Mouse (Mus musculus) embryonic facial prominence, embryonic 10.5 days (tissue): ENCODE measurements at regions not wholly inside any gene's neighbourhood (a gene's known extent, or its start where the extent isn't known, plus 50 kb on each side); places are given as distances from the start of the nearest gene placed in this dataset.

ENCODE experiments used
- DNase-seq: peaks from one replicate; pipeline ENCODE4 v3.0.0-alpha.2; 2017; ENCODE audit warnings: low spot score
- H3K27ac ChIP-seq: fragments of 300-500 bp; sonication (generic); replicated peaks from 2 replicates; pipeline ENCODE4 v1.5.1; 2016; ENCODE audit warnings: mild to moderate bottlenecking
- H3K27me3 ChIP-seq: fragments of 300-500 bp; sonication (generic); replicated peaks from 2 replicates; pipeline ENCODE4 v1.6.1; 2016; ENCODE audit warnings: low read depth, mild to moderate bottlenecking; ENCODE audit not compliant: poor library complexity, severe bottlenecking
- H3K36me3 ChIP-seq: fragments of 300-500 bp; sonication (generic); replicated peaks from 2 replicates; pipeline ENCODE4 v1.6.1; 2016; ENCODE audit warnings: mild to moderate bottlenecking, moderate library complexity
- H3K4me1 ChIP-seq: fragments of 300-500 bp; sonication (generic); 2 replicates; pipeline ENCODE4 v1.6.1; 2016
- H3K4me3 ChIP-seq: fragments of 300-500 bp; sonication (generic); 2 replicates; pipeline ENCODE4 v1.5.1; 2016; ENCODE audit warnings: mild to moderate bottlenecking, moderate library complexity
- H3K9me3 ChIP-seq: fragments of 300-500 bp; sonication (generic); 2 replicates; pipeline ENCODE4 v1.6.1; 2016; ENCODE audit warnings: mild to moderate bottlenecking
- WGBS: fragments of 180-500 bp; shearing (Covaris S2); methylation state at CpG from one replicate; pipeline ENCODE4 v1.1.7; 2016; 5-methylcytosine and 5-hydroxymethylcytosine counted together

- H3K27me3 ChIP-seq = no peaks in the 10 kb centered on the region
- H3K4me3 ChIP-seq = no peak overlapping the region
- WGBS = 87% methylated on average over 6 of the region's 6 CpGs
- no peak for DNase-seq
- H3K9me3 ChIP-seq = no peaks in the 10 kb centered on the region
- H3K36me3 ChIP-seq = no peaks in the 10 kb centered on the region
- H3K4me1 ChIP-seq = no peaks in the 10 kb centered on the region
- H3K27ac ChIP-seq = no peak overlapping the region
These were observed 182.4 kb upstream of the Stt3b start for GRCm38 (mm10) chr9:115492431-115493171.

DNA sequence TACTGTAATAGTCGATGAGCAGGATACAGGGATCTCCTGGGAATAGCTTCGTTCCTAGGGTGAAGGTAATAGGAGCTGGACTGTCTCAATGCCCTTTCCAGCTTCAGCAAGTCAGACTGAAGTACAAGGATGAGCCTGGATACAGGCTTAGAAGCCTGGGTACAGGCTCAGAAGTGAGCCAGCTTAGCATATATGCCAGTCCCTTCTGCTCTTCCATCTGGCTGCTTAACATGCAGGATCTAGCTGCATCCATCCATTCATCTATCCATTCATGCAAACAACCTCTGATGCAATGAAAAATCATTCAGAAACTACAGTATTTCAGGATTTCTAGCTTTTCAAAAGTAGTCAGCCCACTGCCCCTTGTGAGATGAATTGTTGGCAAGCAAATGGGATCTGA, 183.5 kb upstream of the Stt3b start:
- H3K9me3 ChIP-seq = no peaks in the 10 kb centered on the region
- H3K4me1 ChIP-seq = no peaks in the 10 kb centered on the region

GRCm38 (mm10) chr9:115499536-115499935, 189.3 kb upstream of the Stt3b start:
- no peak for DNase-seq
- 68% methylated on average over 3 of the region's 3 CpGs for WGBS
- H3K27me3 ChIP-seq = no peaks in the 10 kb centered on the region
- no peaks in the 10 kb centered on the region for H3K9me3 ChIP-seq
- H3K4me1 ChIP-seq = no peaks in the 10 kb centered on the region
- no peak overlapping the region for H3K27ac ChIP-seq
- no peaks in the 10 kb centered on the region for H3K36me3 ChIP-seq
- H3K4me3 ChIP-seq = no peak overlapping the region

More for the DNA sequence above, 183.5 kb upstream of the Stt3b start:
- H3K36me3 ChIP-seq = no peaks in the 10 kb centered on the region
- DNase-seq = no peak
- 85% methylated on average over 2 of the region's 2 CpGs for WGBS
- no peaks in the 10 kb centered on the region for H3K27me3 ChIP-seq
- H3K4me3 ChIP-seq = no peak overlapping the region
- H3K27ac ChIP-seq = no peak overlapping the region

- no peak overlapping the region for H3K27ac ChIP-seq
These were observed 194.6 kb upstream of the Stt3b start for GRCm38 (mm10) chr9:115504789-115505188.

GRCm38 (mm10) chr9:115507131-115507689, 197.0 kb upstream of the Stt3b start:
- no peaks in the 10 kb centered on the region for H3K4me1 ChIP-seq
- no peaks in the 10 kb centered on the region for H3K9me3 ChIP-seq
- H3K4me3 ChIP-seq = no peak overlapping the region
- no peaks in the 10 kb centered on the region for H3K36me3 ChIP-seq
- no peaks in the 10 kb centered on the region for H3K27me3 ChIP-seq
- 67% methylated on average over 7 of the region's 7 CpGs for WGBS
- H3K27ac ChIP-seq = no peak overlapping the region
- no peak for DNase-seq

More at GRCm38 (mm10) chr9:115504789-115505188, 194.6 kb upstream of the Stt3b start:
- DNase-seq = no peak
- H3K9me3 ChIP-seq = no peaks in the 10 kb centered on the region
- no peaks in the 10 kb centered on the region for H3K27me3 ChIP-seq
- H3K36me3 ChIP-seq = no peaks in the 10 kb centered on the region
- H3K4me1 ChIP-seq = no peaks in the 10 kb centered on the region
- 68% methylated on average over 2 of the region's 2 CpGs for WGBS
- H3K4me3 ChIP-seq = no peak overlapping the region

- Histone ChIP-seq H3K27me3 (no peaks in the 10 kb centered on the region), H3K4me3 (no peak overlapping the region), H3K27ac (no peak overlapping the region), H3K36me3 (no peaks in the 10 kb centered on the region), H3K9me3 (peaks cover 14% of the 10 kb centered on the region; the same call in 1 of the 2 replicates), H3K4me1 (peaks cover 7% of the 10 kb centered on the region)
- DNase-seq = peak; percentile 12
- 63% methylated on average over 16 of the region's 16 CpGs for WGBS
These were observed 202.8 kb upstream of the Stt3b start for GRCm38 (mm10) chr9:115512835-115513629.

- peaks cover 2% of the 10 kb centered on the region for H3K4me1 ChIP-seq
- H3K4me3 ChIP-seq = no peak overlapping the region
- no peak overlapping the region for H3K27ac ChIP-seq
- no peaks in the 10 kb centered on the region for H3K36me3 ChIP-seq
- H3K27me3 ChIP-seq = no peaks in the 10 kb centered on the region
- peaks cover 14% of the 10 kb centered on the region; the same call in 1 of the 2 replicates for H3K9me3 ChIP-seq
- DNase-seq = no peak
These were observed 207.7 kb upstream of the Stt3b start for GRCm38 (mm10) chr9:115517903-115518302.

DNA sequence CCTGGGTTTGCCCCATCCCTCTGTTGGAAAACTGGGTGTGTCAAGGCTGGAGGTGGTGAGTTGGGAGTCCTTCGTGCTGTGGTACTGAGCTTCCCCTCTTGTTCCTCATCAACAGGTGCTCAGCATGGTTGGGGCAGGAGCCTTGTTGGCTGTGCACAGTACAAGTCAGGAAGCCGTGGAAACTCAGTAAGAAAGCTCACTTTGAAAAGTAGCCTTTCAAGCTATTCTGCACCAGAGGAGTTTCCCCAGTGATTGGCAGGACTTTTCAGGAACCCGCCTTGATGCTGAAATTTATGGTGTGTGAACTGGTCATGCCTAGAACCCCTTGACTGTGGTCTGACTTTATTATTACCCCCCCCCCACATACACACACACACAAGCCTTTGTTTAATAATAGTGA, 213.9 kb upstream of the Stt3b start:
- no peak for DNase-seq
- WGBS = 76% methylated on average over 3 of the region's 3 CpGs

GRCm38 (mm10) chr9:115524591-115524990, 214.4 kb upstream of the Stt3b start:
- Histone ChIP-seq H3K36me3 (no peaks in the 10 kb centered on the region), H3K4me1 (peaks cover 17% of the 10 kb centered on the region), H3K4me3 (no peak overlapping the region), H3K27ac (no peak overlapping the region), H3K9me3 (no peaks in the 10 kb centered on the region), H3K27me3 (no peaks in the 10 kb centered on the region)
- WGBS = 57% methylated on average over 5 of the region's 5 CpGs
- no peak for DNase-seq

More for the DNA sequence above, 213.9 kb upstream of the Stt3b start:
- Histone ChIP-seq H3K4me3 (no peak overlapping the region), H3K27me3 (no peaks in the 10 kb centered on the region), H3K27ac (no peak overlapping the region; the same call in 1 of the 2 replicates), H3K9me3 (no peaks in the 10 kb centered on the region), H3K4me1 (peaks cover 17% of the 10 kb centered on the region), H3K36me3 (no peaks in the 10 kb centered on the region)

- Histone ChIP-seq H3K4me3 (no peak overlapping the region), H3K36me3 (no peaks in the 10 kb centered on the region), H3K27ac (no peak overlapping the region), H3K27me3 (no peaks in the 10 kb centered on the region), H3K4me1 (peaks cover 17% of the 10 kb centered on the region), H3K9me3 (no peaks in the 10 kb centered on the region)
- DNase-seq = no peak
- 89% methylated on average over 4 of the region's 4 CpGs for WGBS
These were observed 216.1 kb upstream of the Stt3b start for GRCm38 (mm10) chr9:115526322-115526721.

DNA sequence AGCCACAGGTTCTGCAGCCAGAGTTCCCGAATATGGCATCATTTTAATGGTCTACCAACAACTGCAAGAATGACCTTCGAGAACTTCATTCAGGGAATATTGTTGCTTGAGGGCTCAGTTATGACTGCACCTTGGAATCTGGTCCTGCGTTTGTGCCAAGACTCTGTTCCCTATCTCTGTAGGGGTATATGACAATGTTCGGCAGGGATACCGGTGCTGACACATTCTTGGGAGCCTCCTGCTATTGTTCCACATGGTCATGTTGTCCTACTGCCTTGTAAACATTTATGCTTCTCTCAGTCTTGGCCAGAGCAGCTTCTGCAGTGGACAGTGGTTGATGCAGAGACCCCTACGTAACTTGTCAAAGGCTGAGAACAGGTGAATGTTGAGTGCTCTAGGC, 216.8 kb upstream of the Stt3b start:
- no peaks in the 10 kb centered on the region for H3K36me3 ChIP-seq
- 92% methylated on average over 6 of the region's 6 CpGs for WGBS
- no peaks in the 10 kb centered on the region for H3K27me3 ChIP-seq
- no peak overlapping the region for H3K4me3 ChIP-seq
- H3K27ac ChIP-seq = no peak overlapping the region
- no peaks in the 10 kb centered on the region for H3K9me3 ChIP-seq
- peaks cover 17% of the 10 kb centered on the region for H3K4me1 ChIP-seq
- no peak for DNase-seq

DNA sequence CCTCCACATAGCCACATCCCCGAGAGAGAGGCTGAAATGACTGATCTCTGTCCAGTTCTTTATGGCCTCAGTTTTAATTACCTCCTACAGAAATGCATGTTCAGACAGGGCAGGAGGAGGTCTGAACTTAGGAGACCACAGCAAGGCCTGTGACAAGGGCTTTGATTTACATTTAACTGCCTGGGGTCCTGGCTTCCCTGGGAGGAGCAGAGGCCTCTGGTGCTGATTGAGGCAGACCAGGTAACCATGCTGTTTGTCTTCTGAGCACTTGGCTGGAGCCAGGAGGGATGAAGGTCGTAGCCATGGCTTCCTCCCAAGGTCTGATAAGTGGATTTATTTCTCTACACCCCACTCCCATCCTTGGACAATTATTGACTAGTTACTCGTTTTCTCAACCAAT, 224.0 kb upstream of the Stt3b start:
- Histone ChIP-seq H3K27ac (no peak overlapping the region), H3K36me3 (no peaks in the 10 kb centered on the region), H3K9me3 (no peaks in the 10 kb centered on the region), H3K4me1 (no peaks in the 10 kb centered on the region), H3K4me3 (no peak overlapping the region), H3K27me3 (no peaks in the 10 kb centered on the region)
- DNase-seq = no peak
- 61% methylated on average over 3 of the region's 3 CpGs for WGBS
